Mouse (Mus musculus) testis, postnatal 14 days (tissue): ENCODE measurements at regions not wholly inside any gene's neighbourhood (a gene's known extent, or its start where the extent isn't known, plus 50 kb on each side); places are given as distances from the start of the nearest gene placed in this dataset.
A peak's percentile ranks its signal among the peaks of the same experiment; 100 is the strongest.
"Not testable (repeated sequence)": the region's sequence is repeated elsewhere in the genome, so short reads cannot be mapped to it uniquely, and the experiment has no call there.

Experiments used
- DNase-seq: peaks from one replicate; pipeline ENCODE4 v3.0.0; 2021; ENCODE audit warnings: low spot score

DNA sequence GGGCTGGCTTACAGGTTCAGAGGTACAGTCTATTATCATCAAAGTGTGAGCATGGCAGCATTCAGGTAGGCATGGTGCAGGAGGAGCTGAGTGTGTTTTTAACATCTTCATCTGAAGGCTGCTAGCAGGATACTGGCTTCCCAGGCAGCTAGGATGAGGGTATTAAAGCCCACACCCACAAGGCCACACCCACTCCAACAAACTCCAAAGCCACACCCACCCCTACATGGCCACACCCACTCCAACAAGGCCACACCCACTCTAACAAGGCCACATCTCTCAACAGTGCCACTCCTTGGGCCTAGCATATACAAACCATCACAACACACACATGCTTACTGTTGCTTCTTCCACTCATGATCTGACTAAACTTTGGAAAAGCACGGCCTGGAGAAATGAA lies 172.5 kb downstream of the Msrb3 start:
- DNase-seq, result no peak

GRCm38 (mm10) chr10:120721956-120722532 lies 176.9 kb downstream of the Msrb3 start:
- no peak for DNase-seq

GRCm38 (mm10) chr10:120720981-120721380 lies 177.9 kb downstream of the Msrb3 start:
- DNase-seq, result no peak

GRCm38 (mm10) chr10:120720061-120720460 lies 178.8 kb downstream of the Msrb3 start:
- no peak for DNase-seq

DNA sequence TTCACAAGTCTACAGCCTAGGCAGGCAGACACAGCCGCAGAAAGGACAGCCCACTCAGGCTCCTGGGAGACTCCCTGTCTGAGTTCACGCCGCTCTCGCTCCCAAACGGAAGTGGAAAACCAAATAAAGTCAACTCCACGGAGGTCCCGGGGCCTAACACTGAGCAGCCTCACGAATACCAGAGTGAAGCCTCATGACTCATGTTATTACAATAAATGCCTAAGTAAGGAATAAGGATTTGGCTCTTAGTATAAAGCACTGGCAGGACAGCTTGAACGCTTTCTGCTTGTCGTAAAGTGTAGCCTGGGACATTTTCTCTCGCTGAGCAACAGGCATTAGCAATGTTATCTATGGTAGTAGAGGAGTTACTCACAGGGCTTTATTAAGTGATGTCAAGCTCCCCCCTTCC lies 181.7 kb downstream of the Msrb3 start:
- DNase-seq, result no peak

DNA sequence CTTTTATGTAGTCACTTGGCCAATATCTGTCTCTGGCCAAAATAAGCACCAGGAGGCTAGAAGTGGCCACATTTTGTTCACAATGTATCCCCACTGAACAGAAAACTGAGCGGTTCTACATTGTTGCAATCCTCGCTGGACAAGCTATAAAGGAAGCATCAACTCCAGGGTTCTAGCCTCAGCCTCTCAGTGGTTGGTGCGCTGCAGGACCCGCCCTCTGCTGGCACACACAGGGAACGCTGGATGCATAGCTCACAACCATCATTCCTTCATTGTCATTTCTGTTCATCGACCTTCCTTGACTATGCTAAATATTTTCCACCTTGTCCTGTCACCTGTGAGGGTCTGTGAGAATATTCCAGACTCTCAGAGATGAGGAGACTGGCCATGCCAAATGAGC lies 182.5 kb downstream of the Msrb3 start:
- peak; percentile 28 for DNase-seq

DNA sequence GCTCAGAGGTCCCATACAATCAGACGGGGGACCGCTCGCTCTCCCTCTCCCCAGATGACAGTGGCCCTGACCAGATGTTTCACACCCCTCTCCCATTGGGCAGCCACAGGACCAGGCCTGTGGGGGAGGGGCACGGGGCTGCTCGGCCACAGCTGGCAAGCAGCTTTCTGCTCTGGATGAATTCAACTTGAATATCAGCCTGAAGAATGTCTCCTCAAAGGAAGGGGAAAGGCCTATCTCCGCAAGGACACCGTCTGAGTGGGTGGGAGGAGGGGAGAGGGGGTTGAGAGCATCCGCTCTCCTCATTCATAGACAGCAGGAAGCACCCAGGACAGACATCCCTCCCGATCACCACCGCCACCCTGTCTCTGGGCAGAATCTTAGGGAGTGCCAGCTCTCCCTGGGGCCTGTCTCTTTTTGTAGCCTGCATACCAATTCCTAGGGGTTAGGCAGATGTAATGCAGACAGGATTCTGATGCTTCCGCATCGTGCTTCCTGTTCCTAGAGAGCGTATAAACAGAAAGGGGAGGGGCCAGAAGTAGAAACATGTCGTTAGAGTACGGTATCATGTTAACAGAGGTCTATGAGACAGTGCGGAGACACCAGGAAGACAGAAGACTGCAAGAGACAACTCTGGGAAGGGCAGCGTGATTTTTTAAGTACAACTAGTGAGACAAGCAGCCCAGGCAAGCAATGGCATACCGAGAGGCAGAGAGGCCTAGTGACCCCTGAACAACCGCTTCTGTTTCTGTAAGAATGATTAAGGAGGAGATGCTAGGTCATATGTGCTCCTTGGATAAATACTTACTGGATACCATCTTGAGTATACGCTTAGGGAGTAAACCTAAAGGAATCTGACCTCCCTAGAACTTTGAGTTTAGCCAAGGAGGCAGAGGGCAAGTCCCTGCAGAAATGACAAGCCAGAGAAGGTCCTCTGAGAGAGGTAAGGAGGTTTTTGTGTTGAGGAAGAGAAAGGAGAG lies 190.8 kb downstream of the Msrb3 start:
- DNase-seq, result no peak

DNA sequence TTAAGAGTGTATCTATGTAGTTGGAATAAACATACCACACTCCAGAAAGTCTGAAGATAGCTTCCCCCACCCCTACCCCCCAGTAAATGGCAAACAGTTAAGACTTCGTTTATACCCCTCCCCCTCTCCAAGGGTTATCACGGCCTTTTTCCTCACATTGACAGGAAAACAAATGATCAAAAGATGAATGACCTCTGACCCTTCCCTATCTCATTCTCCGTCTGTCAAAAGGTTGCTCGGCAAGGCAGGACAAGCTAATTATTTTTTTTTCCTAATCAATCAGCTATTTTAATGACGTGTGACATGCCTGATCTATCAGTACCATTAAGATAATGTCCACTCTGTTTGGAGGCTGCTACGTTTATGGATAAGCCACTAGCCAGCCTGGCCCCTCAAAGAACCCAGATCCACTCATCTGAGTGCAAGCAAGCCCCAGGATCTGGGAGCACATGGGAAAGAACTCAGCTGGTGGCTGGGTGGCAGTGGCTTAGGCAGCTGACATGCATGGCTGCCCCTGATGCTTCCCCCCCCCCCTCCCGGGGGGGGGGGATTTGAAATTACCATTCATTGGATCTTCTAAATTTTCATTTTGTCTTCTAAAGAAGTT lies 192.1 kb downstream of the Msrb3 start:
- no peak for DNase-seq

DNA sequence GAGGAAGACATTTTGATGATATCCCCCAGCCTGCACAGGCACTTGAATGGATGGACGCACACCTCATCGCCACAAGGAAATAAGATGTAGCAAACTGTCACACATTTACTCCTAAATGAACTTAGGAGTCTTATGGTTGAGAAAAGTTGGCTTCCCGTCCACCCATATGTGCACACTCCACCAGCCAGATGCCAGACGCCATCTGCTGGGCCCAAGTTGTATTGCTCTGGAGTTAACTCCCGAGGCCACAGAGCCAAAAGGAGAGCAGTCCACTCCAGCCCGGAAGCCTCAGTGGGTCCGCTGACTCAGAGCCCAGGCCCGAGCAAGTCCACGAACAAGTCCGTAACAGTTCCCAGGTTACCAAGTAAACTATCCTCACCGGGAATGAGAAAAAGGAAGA lies 197.1 kb downstream of the Msrb3 start:
- peak; percentile 25 for DNase-seq

GRCm38 (mm10) chr10:120697275-120697856 lies 201.5 kb downstream of the Msrb3 start:
- no peak for DNase-seq

DNA sequence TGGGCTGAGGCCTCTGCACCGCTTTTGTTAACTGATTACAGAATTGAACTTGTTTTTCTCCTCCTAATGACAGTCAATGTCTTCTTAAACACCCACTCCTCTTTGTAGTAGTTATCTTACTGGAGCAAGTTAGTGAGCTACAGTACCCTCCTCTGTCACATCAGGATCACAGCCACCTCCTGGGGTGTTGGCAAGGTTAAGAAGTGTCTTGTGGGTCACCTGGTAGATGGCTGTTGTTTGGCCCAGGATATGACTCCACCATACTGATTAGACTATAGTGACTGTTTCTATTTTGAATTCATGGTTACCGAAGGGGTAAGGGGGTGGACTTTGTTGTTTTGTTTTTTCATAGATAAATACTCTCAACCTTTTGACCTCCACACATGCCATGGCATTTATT lies 202.4 kb downstream of the Msrb3 start:
- no peak for DNase-seq

DNA sequence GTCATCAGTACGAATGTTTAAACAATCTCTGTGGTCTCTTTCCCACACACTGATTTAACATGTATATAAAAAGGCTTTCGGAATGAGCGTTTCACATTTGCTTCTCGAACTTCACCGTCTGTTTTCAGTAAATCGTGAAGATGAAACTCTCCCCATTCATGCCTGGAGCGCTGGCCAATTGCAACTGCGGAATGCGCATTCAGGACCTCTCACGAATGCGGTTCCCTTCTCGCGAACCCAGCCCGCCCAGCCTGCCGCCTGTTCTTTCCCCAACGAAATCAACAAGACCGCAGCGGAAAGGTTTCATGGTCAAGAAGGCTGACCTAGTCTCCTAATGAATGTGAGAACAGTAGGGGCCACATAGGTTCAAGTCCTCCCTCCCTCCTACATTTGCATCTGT lies 204.4 kb downstream of the Msrb3 start:
- DNase-seq, result no peak

GRCm38 (mm10) chr10:120691451-120691850 lies 207.4 kb downstream of the Msrb3 start:
- DNase-seq, result no peak

DNA sequence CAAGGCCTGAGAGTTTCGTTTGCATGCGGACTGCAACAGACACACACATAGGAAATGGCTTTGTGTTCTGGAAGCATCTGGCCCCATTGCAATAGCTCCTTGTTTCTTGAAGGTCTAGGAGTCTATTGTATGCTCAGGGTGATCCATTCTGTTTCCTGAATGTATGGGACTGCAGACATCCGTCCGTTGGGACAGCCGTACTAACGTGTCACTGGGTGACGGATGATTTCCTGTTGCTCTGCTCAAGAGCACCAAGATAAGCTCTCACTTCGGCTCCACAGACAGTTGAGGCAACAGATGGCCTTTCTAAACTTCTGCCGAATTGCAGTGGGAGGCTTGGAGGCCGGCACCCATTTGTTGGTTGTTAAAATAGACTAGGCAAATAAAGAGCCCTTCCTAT lies 209.9 kb upstream of the Hmga2 start:
- no peak for DNase-seq

GRCm38 (mm10) chr10:120682021-120682420 lies 205.8 kb upstream of the Hmga2 start:
- no peak for DNase-seq

- no peak for DNase-seq
Observed at GRCm38 (mm10) chr10:120679982-120680381, 203.7 kb upstream of the Hmga2 start.

- no peak for DNase-seq
Observed at GRCm38 (mm10) chr10:120678277-120678676, 202.0 kb upstream of the Hmga2 start.

DNA sequence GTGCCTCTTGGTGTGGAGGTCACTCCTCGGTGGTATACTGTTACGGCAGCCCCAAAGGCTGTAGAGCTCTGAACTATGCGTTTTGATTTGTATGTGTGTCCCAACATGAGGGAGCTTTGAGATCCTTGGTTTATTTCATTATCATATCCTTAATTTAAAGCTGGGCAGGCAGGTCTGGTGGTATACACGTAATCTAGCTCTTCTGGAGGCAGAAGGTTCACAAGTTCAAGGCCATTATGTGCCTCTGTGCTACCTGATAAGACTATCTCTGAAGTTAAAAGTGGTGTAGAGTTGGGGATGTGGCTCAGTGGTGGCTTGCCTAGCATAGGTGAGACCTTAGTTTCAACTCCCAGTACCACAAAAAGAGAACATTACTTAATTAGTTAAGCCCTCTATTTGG lies 199.1 kb upstream of the Hmga2 start:
- no peak for DNase-seq

- DNase-seq, result no peak
Observed at GRCm38 (mm10) chr10:120674321-120675045, 198.2 kb upstream of the Hmga2 start.

GRCm38 (mm10) chr10:120667678-120668031 lies 191.4 kb upstream of the Hmga2 start:
- DNase-seq, result not testable (repeated sequence)

DNA sequence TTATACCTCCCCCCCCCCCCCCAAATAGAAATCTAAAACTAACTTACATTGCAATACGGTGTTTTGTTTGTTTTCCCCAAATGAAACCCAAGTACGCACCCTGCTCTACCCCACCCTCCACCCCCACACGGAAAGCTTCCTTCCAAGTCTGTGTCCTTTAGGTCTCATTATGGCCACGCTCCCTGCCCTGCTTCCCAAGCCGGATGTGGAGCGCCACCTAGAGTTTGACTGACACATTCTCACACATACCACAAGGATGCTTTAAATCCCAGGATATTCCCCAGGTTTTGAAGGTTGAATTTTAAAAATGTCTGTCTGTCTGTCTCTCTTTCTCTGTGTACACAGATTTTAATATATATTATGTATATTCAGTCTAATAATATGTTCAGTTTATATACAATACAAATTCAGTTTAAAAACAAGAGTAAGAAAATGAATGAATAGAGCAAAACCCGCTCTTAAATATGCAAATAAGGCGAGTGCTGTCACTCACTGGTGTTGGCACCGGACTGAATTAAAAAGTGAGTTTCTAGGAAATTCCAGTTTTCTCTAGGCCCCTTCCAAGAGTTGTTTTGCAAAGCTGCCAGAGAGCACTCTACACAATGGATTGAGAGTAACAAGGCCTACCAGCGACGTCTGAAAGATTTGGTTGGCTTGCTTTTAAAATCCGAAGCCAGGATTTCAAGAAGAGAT lies 190.9 kb upstream of the Hmga2 start:
- peak; percentile 20 for DNase-seq
